Mouse (Mus musculus): ENCODE data around the gene Grk2. TPM values are rescaled to one million over a fixed set of nuclear protein-coding genes. Genes with fewer than 3 reads are reported as not detected.

Gene Grk2
- polyA plus RNA-seq, 1 experiment from 2014 or later = 15.9 TPM

DNA sequence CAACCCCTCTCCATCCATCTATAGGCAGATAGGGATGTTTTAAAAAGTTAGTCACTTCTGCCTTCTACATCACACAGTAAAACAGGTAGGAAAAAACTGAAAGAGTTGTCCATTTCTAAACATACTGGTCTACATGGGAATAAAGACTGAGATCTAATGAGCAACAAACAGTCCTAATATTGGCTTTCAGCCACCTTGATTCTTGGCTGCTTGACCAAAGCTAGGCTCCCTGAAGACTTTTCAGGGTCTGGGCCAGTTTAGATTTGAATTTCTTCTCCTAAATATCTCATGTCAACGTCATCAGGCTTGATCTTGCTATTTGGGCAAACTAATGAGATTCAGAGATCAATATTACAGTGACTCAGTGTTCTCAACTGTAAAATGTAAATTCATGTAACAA lies 20.9 kb upstream of the Grk2 start:
- WGBS = 82% methylated on average over 1 of the region's 1 CpGs
- Histone ChIP-seq H3K4me2 (replicated peaks; ENCODE audit: low read depth, low read length) (no peak overlapping the region), H3K27me3 (ENCODE audit: insufficient read depth, low read length) (no peaks in the 10 kb centered on the region), H3K9me3 (ENCODE audit: low read length) (no peaks in the 10 kb centered on the region), H3K9ac (replicated peaks; ENCODE audit: low read length) (no peak overlapping the region), H3K27ac (ENCODE audit: low read length) (no peak overlapping the region), H3K4me3 (ENCODE audit: low read length) (no peak overlapping the region), H3K36me3 (ENCODE audit: insufficient read depth, low read length) (peaks cover 82% of the 10 kb centered on the region), H3K4me1 (ENCODE audit: insufficient read depth, low read length) (peaks cover 9% of the 10 kb centered on the region)
- ATAC-seq (ENCODE audit: low FRiP score, low TSS enrichment) = no peak

DNA sequence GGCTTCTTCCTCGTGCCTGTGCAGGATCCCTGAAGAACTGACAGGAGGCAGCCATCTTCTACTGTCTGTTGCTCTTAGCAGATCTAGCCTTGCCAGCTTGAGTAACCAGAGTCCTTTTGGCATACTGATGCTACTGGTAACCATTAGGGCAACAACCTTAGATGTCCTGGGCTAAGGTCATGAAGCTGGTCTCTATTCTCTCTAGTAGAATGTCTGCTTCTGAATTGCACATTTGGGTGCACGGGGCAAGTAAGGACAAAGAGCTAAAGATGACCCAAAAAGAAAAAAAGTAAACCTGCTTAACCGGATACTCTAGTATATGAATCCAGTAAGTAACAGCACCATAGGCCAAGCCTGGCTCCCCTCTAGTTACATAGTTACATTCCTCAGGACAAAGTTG lies 20.1 kb upstream of the Grk2 start:
- 88% methylated on average over 3 of the region's 3 CpGs for WGBS
- H3K9ac ChIP-seq (replicated peaks; ENCODE audit: low read length) = no peak overlapping the region
- no peak overlapping the region for H3K4me3 ChIP-seq (ENCODE audit: low read length)
- no peak for ATAC-seq (ENCODE audit: low FRiP score, low TSS enrichment)
- no peak overlapping the region for H3K27ac ChIP-seq (ENCODE audit: low read length)
- no peak overlapping the region for H3K4me2 ChIP-seq (replicated peaks; ENCODE audit: low read depth, low read length)
- peaks cover 2% of the 10 kb centered on the region; the same call in 1 of the 2 replicates for H3K4me1 ChIP-seq (ENCODE audit: insufficient read depth, low read length)
- no peaks in the 10 kb centered on the region for H3K9me3 ChIP-seq (ENCODE audit: low read length)
- H3K27me3 ChIP-seq (ENCODE audit: insufficient read depth, low read length) = no peaks in the 10 kb centered on the region
- peaks cover 87% of the 10 kb centered on the region for H3K36me3 ChIP-seq (ENCODE audit: insufficient read depth, low read length)

DNA sequence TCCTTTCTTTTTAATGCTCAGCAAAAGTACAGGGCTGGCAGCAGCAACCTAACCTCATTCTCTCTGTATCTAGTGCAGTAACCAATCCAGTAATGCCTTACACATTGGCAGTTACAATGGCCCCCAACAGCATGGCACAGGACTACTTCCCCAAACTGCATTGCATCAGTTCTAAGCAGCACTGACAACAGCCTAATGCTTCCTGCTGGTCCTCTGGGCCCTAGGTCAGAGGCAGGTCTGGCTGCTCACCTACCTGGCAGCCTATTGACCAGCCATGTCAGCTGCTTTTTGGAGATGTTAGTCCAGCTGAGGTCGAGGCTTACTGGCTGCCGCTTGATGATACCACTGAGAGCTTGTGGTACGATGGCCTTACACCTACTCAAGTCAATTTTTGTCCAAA lies 16.1 kb upstream of the Grk2 start:
- Histone ChIP-seq H3K4me3 (ENCODE audit: low read length) (no peak overlapping the region), H3K36me3 (ENCODE audit: insufficient read depth, low read length) (peaks cover 95% of the 10 kb centered on the region), H3K4me2 (replicated peaks; ENCODE audit: low read depth, low read length) (no peak overlapping the region), H3K9ac (replicated peaks; ENCODE audit: low read length) (no peak overlapping the region), H3K9me3 (ENCODE audit: low read length) (no peaks in the 10 kb centered on the region), H3K27me3 (ENCODE audit: insufficient read depth, low read length) (no peaks in the 10 kb centered on the region), H3K27ac (ENCODE audit: low read length) (no peak overlapping the region), H3K4me1 (ENCODE audit: insufficient read depth, low read length) (no peaks in the 10 kb centered on the region)
- WGBS = 91% methylated on average over 3 of the region's 3 CpGs
- ATAC-seq (ENCODE audit: low FRiP score, low TSS enrichment) = no peak

DNA sequence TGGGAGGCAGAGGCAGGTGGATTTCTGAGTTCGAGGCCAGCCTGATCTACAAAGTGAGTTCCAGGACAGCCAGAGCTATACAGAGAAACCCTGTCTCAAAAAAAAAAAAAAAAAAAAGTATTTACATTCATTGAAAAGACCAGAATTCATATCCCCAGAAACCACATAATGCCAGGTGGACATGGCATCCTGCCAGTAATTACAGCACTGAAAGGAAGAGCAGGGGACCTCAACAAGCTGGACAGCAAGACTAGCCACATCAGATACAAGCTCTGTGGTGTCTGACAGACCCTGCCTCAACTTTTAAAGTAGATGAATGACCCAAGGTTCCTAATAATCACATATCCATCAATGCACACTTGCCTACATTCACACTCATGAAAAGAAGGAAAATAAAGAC lies 15.6 kb upstream of the Grk2 start:
- WGBS = 89% methylated on average over 1 of the region's 1 CpGs
- H3K4me2 ChIP-seq (replicated peaks; ENCODE audit: low read depth, low read length) = no peak overlapping the region

DNA sequence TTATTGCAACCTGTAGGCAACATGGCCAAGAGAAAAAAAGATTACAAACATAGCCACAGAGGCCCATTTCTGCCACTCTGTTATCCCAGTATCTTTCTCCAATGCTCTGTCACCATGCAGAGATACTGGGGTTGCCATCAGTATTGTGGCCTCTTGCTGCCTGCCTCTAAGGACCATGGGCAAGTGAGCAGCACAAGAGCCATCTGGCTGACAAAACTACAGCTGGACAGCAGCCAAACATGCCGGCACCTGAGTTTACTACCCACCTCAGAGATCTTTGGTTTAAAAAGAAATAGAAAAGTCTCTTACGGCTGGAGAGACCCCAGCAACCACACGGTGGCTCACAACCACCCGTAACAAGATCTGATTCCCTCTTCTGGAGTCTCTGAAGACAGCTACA lies 13.2 kb upstream of the Grk2 start:
- Histone ChIP-seq H3K9ac (replicated peaks; ENCODE audit: low read length) (no peak overlapping the region), H3K4me2 (replicated peaks; ENCODE audit: low read depth, low read length) (no peak overlapping the region), H3K4me1 (ENCODE audit: insufficient read depth, low read length) (peaks cover 3% of the 10 kb centered on the region; the same call in 1 of the 2 replicates), H3K27ac (ENCODE audit: low read length) (no peak overlapping the region), H3K4me3 (ENCODE audit: low read length) (no peak overlapping the region), H3K9me3 (ENCODE audit: low read length) (no peaks in the 10 kb centered on the region), H3K36me3 (ENCODE audit: insufficient read depth, low read length) (peaks cover 75% of the 10 kb centered on the region), H3K27me3 (ENCODE audit: insufficient read depth, low read length) (no peaks in the 10 kb centered on the region)
- WGBS = 64% methylated on average over 4 of the region's 4 CpGs
- no peak for ATAC-seq (ENCODE audit: low FRiP score, low TSS enrichment)

More for the DNA sequence above, 15.6 kb upstream of the Grk2 start:
- no peaks in the 10 kb centered on the region for H3K9me3 ChIP-seq (ENCODE audit: low read length)
- H3K27ac ChIP-seq (ENCODE audit: low read length) = no peak overlapping the region
- no peak overlapping the region for H3K4me3 ChIP-seq (ENCODE audit: low read length)
- H3K4me1 ChIP-seq (ENCODE audit: insufficient read depth, low read length) = no peaks in the 10 kb centered on the region
- ATAC-seq (ENCODE audit: low FRiP score, low TSS enrichment) = no peak
- H3K9ac ChIP-seq (replicated peaks; ENCODE audit: low read length) = no peak overlapping the region
- H3K36me3 ChIP-seq (ENCODE audit: insufficient read depth, low read length) = peaks cover 91% of the 10 kb centered on the region
- no peaks in the 10 kb centered on the region for H3K27me3 ChIP-seq (ENCODE audit: insufficient read depth, low read length)

DNA sequence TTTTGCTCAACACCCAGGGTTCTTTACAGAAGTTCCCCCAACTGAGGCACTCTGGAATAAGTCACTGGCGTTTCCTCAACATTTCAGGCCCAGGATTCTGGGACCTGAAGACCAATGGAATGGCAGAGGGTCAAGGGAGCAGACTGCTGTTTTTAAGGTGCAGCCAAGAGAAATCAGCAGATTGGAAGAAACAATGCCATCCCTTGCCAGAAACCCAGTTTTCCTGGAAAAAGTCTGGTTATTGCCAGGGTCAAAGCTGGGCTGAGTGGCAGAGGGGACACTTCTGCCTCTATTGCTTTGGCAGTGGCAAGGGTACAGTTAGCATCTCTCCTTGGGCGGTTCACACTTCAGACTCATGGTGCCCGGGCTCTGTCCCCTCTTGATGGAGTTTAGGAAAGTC lies 11.2 kb upstream of the Grk2 start:
- Histone ChIP-seq H3K36me3 (ENCODE audit: insufficient read depth, low read length) (peaks cover 62% of the 10 kb centered on the region), H3K4me1 (ENCODE audit: insufficient read depth, low read length) (peaks cover 3% of the 10 kb centered on the region; the same call in 1 of the 2 replicates), H3K9ac (replicated peaks; ENCODE audit: low read length) (no peak overlapping the region), H3K27ac (ENCODE audit: low read length) (no peak overlapping the region), H3K27me3 (ENCODE audit: insufficient read depth, low read length) (no peaks in the 10 kb centered on the region), H3K4me3 (ENCODE audit: low read length) (no peak overlapping the region), H3K4me2 (replicated peaks; ENCODE audit: low read depth, low read length) (no peak overlapping the region), H3K9me3 (ENCODE audit: low read length) (no peaks in the 10 kb centered on the region)
- 92% methylated on average over 3 of the region's 3 CpGs for WGBS
- no peak for ATAC-seq (ENCODE audit: low FRiP score, low TSS enrichment)

DNA sequence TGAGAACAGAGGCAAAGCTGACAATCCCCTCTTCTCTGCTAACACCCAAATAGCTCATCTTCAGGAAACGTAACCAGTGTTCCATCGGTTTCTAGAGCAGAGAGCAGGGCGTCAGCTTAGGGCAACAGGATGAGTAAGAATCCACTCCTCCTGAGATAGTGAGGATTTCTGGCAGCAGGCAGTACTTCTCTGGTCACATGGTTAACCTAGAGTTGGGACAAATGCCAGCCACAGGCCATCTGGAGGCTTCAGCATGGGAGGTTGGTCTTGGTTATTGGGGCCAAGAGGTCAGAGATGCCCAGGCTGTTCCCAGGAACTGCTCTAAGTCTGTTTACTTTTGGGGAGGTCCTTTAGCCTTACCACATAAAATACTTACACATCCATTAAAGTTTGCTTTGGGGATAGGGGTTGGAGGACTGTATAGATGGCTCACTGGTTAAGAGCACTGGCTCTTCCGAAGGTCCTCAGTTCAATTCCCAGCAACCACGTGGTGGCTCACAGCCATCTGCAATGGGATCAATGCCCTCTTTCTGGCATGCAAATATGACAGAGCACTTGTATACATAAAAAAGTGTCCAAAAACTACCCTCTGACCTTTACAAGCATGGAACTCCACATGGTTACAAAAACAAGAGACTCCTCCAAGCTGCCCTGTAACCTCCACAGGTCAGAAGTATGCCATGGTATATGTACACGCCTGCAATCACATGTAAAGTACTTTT lies 9.4 kb upstream of the Grk2 start:
- Histone ChIP-seq H3K27me3 (ENCODE audit: insufficient read depth, low read length) (no peaks in the 10 kb centered on the region), H3K36me3 (ENCODE audit: insufficient read depth, low read length) (peaks cover 44% of the 10 kb centered on the region), H3K27ac (ENCODE audit: low read length) (0 out of 2 replicates have a peak overlapping the region, but pooled peaks have one; percentile 10), H3K9ac (replicated peaks; ENCODE audit: low read length) (no peak overlapping the region), H3K9me3 (ENCODE audit: low read length) (no peaks in the 10 kb centered on the region), H3K4me3 (ENCODE audit: low read length) (no peak overlapping the region), H3K4me2 (replicated peaks; ENCODE audit: low read depth, low read length) (no peak overlapping the region), H3K4me1 (ENCODE audit: insufficient read depth, low read length) (peaks cover 3% of the 10 kb centered on the region; the same call in 1 of the 2 replicates)
- no peak for ATAC-seq (ENCODE audit: low FRiP score, low TSS enrichment)
- 71% methylated on average over 6 of the region's 6 CpGs for WGBS

DNA sequence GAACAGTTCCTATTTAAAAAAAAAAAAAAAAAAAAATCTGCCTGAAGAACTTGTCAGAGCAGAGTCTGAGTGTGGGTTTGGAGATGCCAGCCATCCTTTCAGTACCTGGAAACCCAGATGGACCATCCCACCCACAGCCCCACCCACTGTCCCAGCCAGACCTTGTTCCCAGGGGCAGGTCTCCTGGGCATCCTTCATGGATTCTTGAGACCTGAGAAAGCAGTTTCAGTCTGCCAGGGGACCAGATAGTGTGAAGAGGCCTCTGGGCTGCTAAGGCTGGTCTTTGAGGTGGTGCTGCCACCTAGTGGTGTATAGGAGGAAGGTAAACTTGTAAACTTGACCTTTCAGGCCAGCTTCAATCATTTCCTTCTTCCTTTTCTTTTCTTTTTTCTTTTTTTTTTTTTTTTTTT lies 3.8 kb upstream of the Grk2 start:
- Histone ChIP-seq H3K27me3 (ENCODE audit: insufficient read depth, low read length) (no peaks in the 10 kb centered on the region), H3K4me3 (ENCODE audit: low read length) (no peak overlapping the region), H3K9me3 (ENCODE audit: low read length) (no peaks in the 10 kb centered on the region), H3K4me1 (ENCODE audit: insufficient read depth, low read length) (peaks cover 10% of the 10 kb centered on the region), H3K9ac (replicated peaks; ENCODE audit: low read length) (no peak overlapping the region), H3K4me2 (replicated peaks; ENCODE audit: low read depth, low read length) (no peak overlapping the region), H3K27ac (ENCODE audit: low read length) (no peak overlapping the region), H3K36me3 (ENCODE audit: insufficient read depth, low read length) (peaks cover 5% of the 10 kb centered on the region)
- no peak; the same call in 1 of the 2 replicates for ATAC-seq (ENCODE audit: low FRiP score, low TSS enrichment)

DNA sequence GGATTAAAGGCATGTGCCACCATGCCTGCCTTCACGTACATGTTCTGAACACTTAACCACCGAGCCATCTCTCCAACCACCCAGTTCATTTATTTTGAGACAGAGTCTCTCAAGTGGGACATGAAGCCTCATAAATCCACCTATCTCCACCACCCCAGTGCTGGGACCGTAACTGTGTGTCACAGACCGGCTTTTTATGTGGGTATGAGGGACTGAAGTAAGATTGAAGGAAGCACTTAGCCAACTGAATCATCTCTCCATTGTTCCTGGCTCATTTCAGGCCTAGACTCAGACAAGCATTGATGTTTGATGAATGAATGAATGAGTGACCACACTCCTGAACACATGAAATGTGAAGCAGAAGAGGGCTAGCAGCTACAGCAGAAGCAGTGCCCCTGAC lies 3.3 kb upstream of the Grk2 start:
- Histone ChIP-seq H3K27ac (ENCODE audit: low read length) (no peak overlapping the region), H3K9me3 (ENCODE audit: low read length) (no peaks in the 10 kb centered on the region), H3K4me1 (ENCODE audit: insufficient read depth, low read length) (peaks cover 15% of the 10 kb centered on the region), H3K4me2 (replicated peaks; ENCODE audit: low read depth, low read length) (no peak overlapping the region), H3K9ac (replicated peaks; ENCODE audit: low read length) (no peak overlapping the region), H3K4me3 (ENCODE audit: low read length) (no peak overlapping the region), H3K36me3 (ENCODE audit: insufficient read depth, low read length) (peaks cover 5% of the 10 kb centered on the region), H3K27me3 (ENCODE audit: insufficient read depth, low read length) (no peaks in the 10 kb centered on the region)
- WGBS = 86% methylated on average over 4 of the region's 4 CpGs
- ATAC-seq (ENCODE audit: low FRiP score, low TSS enrichment) = no peak

DNA sequence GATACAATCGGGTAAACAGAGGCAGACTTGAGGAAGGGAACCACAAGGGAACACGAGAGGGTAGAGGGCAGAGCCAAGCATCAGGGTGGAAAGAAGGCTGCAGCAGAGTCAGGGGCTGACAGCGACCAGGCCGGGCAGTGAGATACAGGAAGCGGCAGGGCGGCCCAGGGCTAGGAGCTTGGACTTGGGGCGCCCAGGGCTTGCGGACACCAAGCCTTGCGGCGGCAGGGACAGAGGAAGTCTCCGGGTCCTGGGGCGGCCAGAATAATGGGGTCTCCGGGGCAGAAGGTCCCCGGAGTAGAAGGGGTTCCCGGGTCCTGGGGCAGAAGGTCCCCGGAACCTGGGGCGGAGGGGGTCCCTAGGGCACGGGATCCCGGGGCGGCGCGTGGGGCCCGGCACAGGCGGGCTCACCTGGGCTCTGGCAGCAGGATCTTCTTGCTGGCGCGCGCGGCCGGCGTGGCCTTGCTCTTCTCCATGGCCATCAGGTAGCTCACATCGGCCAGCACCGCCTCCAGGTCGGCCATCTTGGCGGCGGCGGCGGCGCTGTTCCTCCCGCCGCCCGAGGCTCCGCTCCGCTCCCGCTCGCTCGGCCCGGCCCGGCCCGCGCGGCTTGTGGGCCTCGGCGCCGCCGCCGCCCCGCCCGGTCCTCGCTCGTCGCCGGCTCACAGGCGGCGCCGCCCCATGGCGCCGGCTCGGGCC lies 382 bp downstream of the Grk2 start:
- H3K4me2 ChIP-seq (replicated peaks; ENCODE audit: low read depth, low read length) = peak overlapping the region; percentile 77
- peak overlapping the region; percentile 85 for H3K27ac ChIP-seq (ENCODE audit: low read length)
- peak overlapping the region; percentile 97 for H3K9ac ChIP-seq (replicated peaks; ENCODE audit: low read length)
- H3K9me3 ChIP-seq (ENCODE audit: low read length) = no peaks in the 10 kb centered on the region
- H3K4me3 ChIP-seq (ENCODE audit: low read length) = peak overlapping the region; percentile 98
- ATAC-seq (ENCODE audit: low FRiP score, low TSS enrichment) = peak; percentile 50
- under 1% methylated on average over 53 of the region's 68 CpGs for WGBS
- H3K27me3 ChIP-seq (ENCODE audit: insufficient read depth, low read length) = no peaks in the 10 kb centered on the region
- no peaks in the 10 kb centered on the region for H3K36me3 ChIP-seq (ENCODE audit: insufficient read depth, low read length)
- peaks cover 51% of the 10 kb centered on the region for H3K4me1 ChIP-seq (ENCODE audit: insufficient read depth, low read length)

Data from kidney, embryonic 16.5 days (tissue).